Mouse (Mus musculus): ENCODE data around the gene Ndnf.

DNA sequence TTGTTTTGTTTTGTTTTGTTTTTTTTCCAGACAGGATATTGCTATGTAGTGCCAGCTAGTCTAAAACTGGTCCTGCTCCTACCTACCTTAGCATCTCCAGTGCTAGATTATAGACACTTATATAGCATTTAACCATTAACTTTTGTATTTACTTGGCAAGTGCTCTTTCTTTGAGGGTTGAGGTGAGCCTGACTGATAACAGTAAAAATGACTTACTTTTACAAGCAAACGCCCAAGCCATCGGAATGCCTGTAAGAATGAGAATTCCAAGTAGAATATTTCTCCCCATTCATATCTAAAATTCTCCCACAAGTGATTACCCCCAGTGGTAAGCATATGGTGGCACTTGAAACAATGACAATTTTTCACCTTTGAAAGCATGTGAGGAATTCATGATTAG lies 40.8 kb upstream of the Ndnf start:
- no peak for TF ChIP-seq TAL1 (IDR thresholded peaks at IDR 0.05; ENCODE audit: low read length)
- TF ChIP-seq GATA1 (IDR thresholded peaks at IDR 0.05; ENCODE audit: low read length): no peak

Measured in erythroblast, embryonic 14.5 days (primary cell).